Mouse (Mus musculus): ENCODE results near the gene Trafd1. TPM values are rescaled to one million over a fixed set of nuclear protein-coding genes. Genes with fewer than 3 reads are reported as not detected.

Trafd1 gene
- polyA plus RNA-seq, 1 experiment: 29.3 TPM

- Histone ChIP-seq H3K4me3 (no peak overlapping the region), H3K36me3 (ENCODE audit: control insufficient read depth, insufficient read depth) (no peaks in the 10 kb centered on the region), H3K79me2 (ENCODE audit: control insufficient read depth, insufficient read depth) (no peaks in the 10 kb centered on the region), H3ac (ENCODE audit: control insufficient read depth, insufficient read length) (no peak overlapping the region), H3K27me3 (ENCODE audit: control insufficient read depth, insufficient read depth, insufficient read length) (no peaks in the 10 kb centered on the region), H3K4me2 (ENCODE audit: low read depth) (no peak overlapping the region)
- TF ChIP-seq MYOD1 (IDR thresholded peaks at IDR 0.05; ENCODE audit: control insufficient read depth in 1 of 3, insufficient read length in 2 of 3, low read depth in 2 of 3) (no peak), REST (IDR thresholded peaks at IDR 0.05; ENCODE audit: insufficient read depth, insufficient read length) (no peak), TCF3 (IDR thresholded peaks at IDR 0.05; ENCODE audit: insufficient read length, low read depth) (no peak), USF1 (IDR thresholded peaks at IDR 0.05; ENCODE audit: low read depth) (no peak), MAX (IDR thresholded peaks at IDR 0.05; ENCODE audit: low read depth) (no peak), MYOG (IDR thresholded peaks at IDR 0.05; ENCODE audit: control insufficient read depth in 1 of 3, insufficient read depth in 1 of 3, insufficient read length in 2 of 3, low read depth in 2 of 3) (no peak), CEBPB (IDR thresholded peaks at IDR 0.05; ENCODE audit: insufficient read depth, poor library complexity, severe bottlenecking) (no peak), POLR2A (IDR thresholded peaks at IDR 0.05; ENCODE audit: insufficient read length, low read depth) (no peak), SRF (IDR thresholded peaks at IDR 0.05; ENCODE audit: control insufficient read depth, insufficient read length, low read depth) (no peak), TCF12 (IDR thresholded peaks at IDR 0.05; ENCODE audit: insufficient read depth, poor library complexity, severe bottlenecking) (no peak), E2F4 (IDR thresholded peaks at IDR 0.05; ENCODE audit: insufficient read depth) (no peak), POLR2AphosphoS2 (IDR thresholded peaks at IDR 0.05; ENCODE audit: insufficient read length, low read depth) (no peak)
Observed at GRCm38 (mm10) chr5:121366449-121367225, 18.8 kb downstream of the Trafd1 start.

- Histone ChIP-seq H3ac (ENCODE audit: control insufficient read depth, insufficient read length) (no peak overlapping the region), H3K4me2 (ENCODE audit: low read depth) (no peak overlapping the region), H3K4me3 (no peak overlapping the region), H3K79me2 (ENCODE audit: control insufficient read depth, insufficient read depth) (no peaks in the 10 kb centered on the region), H3K27me3 (ENCODE audit: control insufficient read depth, insufficient read depth, insufficient read length) (no peaks in the 10 kb centered on the region), H3K36me3 (ENCODE audit: control insufficient read depth, insufficient read depth) (peaks cover 7% of the 10 kb centered on the region)
- no peak for TF ChIP-seq MYOG (IDR thresholded peaks at IDR 0.05; ENCODE audit: control insufficient read depth in 1 of 3, insufficient read depth in 1 of 3, insufficient read length in 2 of 3, low read depth in 2 of 3)
- TF ChIP-seq MYOD1 (IDR thresholded peaks at IDR 0.05; ENCODE audit: control insufficient read depth in 1 of 3, insufficient read length in 2 of 3, low read depth in 2 of 3): peak in 2 of 3 experiments; percentile 1 to 25
Observed at GRCm38 (mm10) chr5:121363441-121363840, 22.0 kb downstream of the Trafd1 start.

DNA sequence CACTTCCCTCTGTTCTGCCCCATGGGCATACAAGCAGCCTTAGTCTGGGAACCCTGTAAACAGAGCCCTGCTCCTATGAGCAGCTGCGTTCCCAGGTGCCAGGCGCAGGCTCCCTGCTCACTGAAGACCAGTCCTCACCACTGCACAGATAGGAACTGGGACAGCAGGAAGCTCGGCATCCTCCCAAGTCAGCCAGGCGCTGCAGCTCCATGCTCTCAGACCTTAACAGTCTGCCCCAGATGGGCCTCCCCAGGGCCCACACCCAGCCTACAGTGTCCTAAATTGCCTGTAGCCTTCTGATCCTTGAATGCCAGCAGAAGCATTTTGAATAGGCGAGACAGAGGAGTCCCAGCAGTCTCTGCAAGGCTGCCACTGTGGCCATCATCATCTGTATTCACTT is 23.7 kb downstream of the Trafd1 start:
- H3K79me2 ChIP-seq (ENCODE audit: control insufficient read depth, insufficient read depth): no peaks in the 10 kb centered on the region
- H3K4me2 ChIP-seq (ENCODE audit: low read depth): no peak overlapping the region
- H3K27me3 ChIP-seq (ENCODE audit: control insufficient read depth, insufficient read depth, insufficient read length): no peaks in the 10 kb centered on the region
- H3K4me3 ChIP-seq: no peak overlapping the region
- H3ac ChIP-seq (ENCODE audit: control insufficient read depth, insufficient read length): no peak overlapping the region
- peaks cover 12% of the 10 kb centered on the region for H3K36me3 ChIP-seq (ENCODE audit: control insufficient read depth, insufficient read depth)
- no peak for TF ChIP-seq REST (IDR thresholded peaks at IDR 0.05; ENCODE audit: insufficient read depth, insufficient read length)
- no peak for TF ChIP-seq TCF12 (IDR thresholded peaks at IDR 0.05; ENCODE audit: insufficient read depth, poor library complexity, severe bottlenecking)
- TF ChIP-seq USF1 (IDR thresholded peaks at IDR 0.05; ENCODE audit: low read depth): no peak
- no peak for TF ChIP-seq TCF3 (IDR thresholded peaks at IDR 0.05; ENCODE audit: insufficient read length, low read depth)
- no peak for TF ChIP-seq CEBPB (IDR thresholded peaks at IDR 0.05; ENCODE audit: insufficient read depth, poor library complexity, severe bottlenecking)
- no peak for TF ChIP-seq POLR2A (IDR thresholded peaks at IDR 0.05; ENCODE audit: insufficient read length, low read depth)

DNA sequence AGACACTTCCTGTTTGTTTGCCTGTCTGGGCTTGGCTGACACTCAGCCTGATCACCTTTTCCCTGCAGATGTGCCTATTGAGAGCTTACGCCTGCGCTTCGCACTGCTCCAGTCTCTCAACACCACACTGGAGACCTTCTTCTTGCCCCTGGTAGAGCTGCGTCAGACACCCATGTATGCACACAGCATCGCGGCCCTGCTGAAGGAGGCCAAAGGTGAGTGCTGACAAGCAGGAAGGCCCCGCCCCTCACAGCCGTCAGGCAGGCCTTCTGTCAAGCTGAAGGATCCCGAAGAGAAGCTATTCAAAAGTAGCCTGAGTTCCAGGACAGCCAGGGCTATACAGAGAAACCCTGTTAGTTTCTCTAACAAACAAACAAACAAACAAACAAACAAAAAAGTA is 26.2 kb downstream of the Trafd1 start:
- no peak overlapping the region for H3K4me3 ChIP-seq
- no peak overlapping the region for H3K4me2 ChIP-seq (ENCODE audit: low read depth)
- TF ChIP-seq POLR2A (IDR thresholded peaks at IDR 0.05; ENCODE audit: insufficient read length, low read depth) (no peak), TCF3 (IDR thresholded peaks at IDR 0.05; ENCODE audit: insufficient read length, low read depth) (no peak), POLR2AphosphoS2 (IDR thresholded peaks at IDR 0.05; ENCODE audit: insufficient read length, low read depth) (no peak), MYOD1 (IDR thresholded peaks at IDR 0.05; ENCODE audit: control insufficient read depth in 1 of 3, insufficient read length in 2 of 3, low read depth in 2 of 3) (no peak), SRF (IDR thresholded peaks at IDR 0.05; ENCODE audit: control insufficient read depth, insufficient read length, low read depth) (no peak), MAX (IDR thresholded peaks at IDR 0.05; ENCODE audit: low read depth) (no peak), USF1 (IDR thresholded peaks at IDR 0.05; ENCODE audit: low read depth) (no peak), CEBPB (IDR thresholded peaks at IDR 0.05; ENCODE audit: insufficient read depth, poor library complexity, severe bottlenecking) (no peak), E2F4 (IDR thresholded peaks at IDR 0.05; ENCODE audit: insufficient read depth) (no peak), TCF12 (IDR thresholded peaks at IDR 0.05; ENCODE audit: insufficient read depth, poor library complexity, severe bottlenecking) (no peak), REST (IDR thresholded peaks at IDR 0.05; ENCODE audit: insufficient read depth, insufficient read length) (no peak), MYOG (IDR thresholded peaks at IDR 0.05; ENCODE audit: control insufficient read depth in 1 of 3, insufficient read depth in 1 of 3, insufficient read length in 2 of 3, low read depth in 2 of 3) (no peak)
- no peaks in the 10 kb centered on the region for H3K27me3 ChIP-seq (ENCODE audit: control insufficient read depth, insufficient read depth, insufficient read length)
- no peaks in the 10 kb centered on the region for H3K79me2 ChIP-seq (ENCODE audit: control insufficient read depth, insufficient read depth)
- H3K36me3 ChIP-seq (ENCODE audit: control insufficient read depth, insufficient read depth): peaks cover 12% of the 10 kb centered on the region
- H3ac ChIP-seq (ENCODE audit: control insufficient read depth, insufficient read length): no peak overlapping the region

- no peak overlapping the region for H3ac ChIP-seq (ENCODE audit: control insufficient read depth, insufficient read length)
- H3K79me2 ChIP-seq (ENCODE audit: control insufficient read depth, insufficient read depth): no peaks in the 10 kb centered on the region
- no peaks in the 10 kb centered on the region for H3K27me3 ChIP-seq (ENCODE audit: control insufficient read depth, insufficient read depth, insufficient read length)
- H3K36me3 ChIP-seq (ENCODE audit: control insufficient read depth, insufficient read depth): peaks cover 3% of the 10 kb centered on the region
- no peak overlapping the region for H3K4me2 ChIP-seq (ENCODE audit: low read depth)
- H3K4me3 ChIP-seq: no peak overlapping the region
- TF ChIP-seq CEBPB (IDR thresholded peaks at IDR 0.05; ENCODE audit: insufficient read depth, poor library complexity, severe bottlenecking) (no peak), MAX (IDR thresholded peaks at IDR 0.05; ENCODE audit: low read depth) (no peak), USF1 (IDR thresholded peaks at IDR 0.05; ENCODE audit: low read depth) (no peak), POLR2AphosphoS2 (IDR thresholded peaks at IDR 0.05; ENCODE audit: insufficient read length, low read depth) (no peak)
Observed at GRCm38 (mm10) chr5:121343997-121344396, 41.4 kb downstream of the Trafd1 start.
